ENCODE assay signal across 15 mouse cellular contexts in the genomic region with DNA sequence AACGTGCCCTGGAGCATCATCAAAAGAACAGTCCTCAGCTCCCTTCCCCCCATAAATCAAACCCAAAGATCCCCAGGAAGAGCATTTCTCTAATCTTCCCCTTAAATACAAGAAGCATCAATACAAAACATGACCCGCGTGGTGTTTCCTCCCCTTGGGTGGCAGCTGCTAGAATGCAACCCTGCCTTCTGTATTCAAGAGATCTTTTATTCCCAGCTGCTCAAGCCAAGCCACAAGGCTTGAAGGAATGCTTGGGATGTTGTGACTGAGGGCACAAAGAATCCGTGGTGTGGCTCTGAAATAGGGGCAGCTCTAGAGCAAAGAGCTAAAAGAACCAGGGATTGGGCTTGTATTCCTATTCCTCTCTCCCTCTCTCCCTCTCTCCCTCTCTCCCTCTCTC.
DNase-seq lines count a peak whose midpoint lies in the region; ATAC-seq and TF ChIP-seq lines count a peak whose summit lies in the region.
"Had no signal": no experiment of that assay in that cellular context is flagged by ENCODE, and none has a peak within 500 bp of the region (broad histone marks: within the 10 kb centered on the region; RNA-seq: fewer than 3 reads in every experiment).

No protein-coding gene starts in this region.

- no peaks in the 10 kb centered on the region for H3K27me3 ChIP-seq in heart, adult 2 months (ENCODE audit: control insufficient read depth, insufficient read depth, low read length)
- no peaks in the 10 kb centered on the region for H3K27me3 ChIP-seq in heart, embryonic 12.5 days (replicated peaks)
- no peaks in the 10 kb centered on the region for H3K27me3 ChIP-seq in embryonic facial prominence, embryonic 10.5 days (replicated peaks; ENCODE audit: low read depth, poor library complexity, severe bottlenecking)
- H3K27me3 ChIP-seq: forebrain, embryonic 13.5 days; limb, embryonic 12.5 days had no signal

- TF ChIP-seq CTCF in heart, adult 2 months (IDR thresholded peaks at IDR 0.05) = no peak

- H3K36me3 ChIP-seq in heart, adult 2 months (ENCODE audit: control insufficient read depth, insufficient read depth, low read length) = peaks cover 4% of the 10 kb centered on the region; the same call in 1 of the 2 replicates
- no peaks in the 10 kb centered on the region for H3K36me3 ChIP-seq in heart, embryonic 12.5 days
- H3K36me3 ChIP-seq in embryonic facial prominence, embryonic 10.5 days (replicated peaks) = no peaks in the 10 kb centered on the region
- H3K36me3 ChIP-seq: limb, embryonic 12.5 days had no signal

- no peak overlapping the region for H3K4me3 ChIP-seq in heart, adult 2 months
- H3K4me3 ChIP-seq in heart, embryonic 12.5 days = no peak overlapping the region
- H3K4me3 ChIP-seq in embryonic facial prominence, embryonic 10.5 days = no peak overlapping the region
- H3K4me3 ChIP-seq: forebrain, embryonic 13.5 days; limb, embryonic 12.5 days had no signal

- intact Hi-C loops in heart, adult 2 months (cut with DNase I) = no loop called here

- no peaks in the 10 kb centered on the region for H3K79me2 ChIP-seq in heart, adult 2 months (replicated peaks; ENCODE audit: control insufficient read depth, insufficient read depth, low read length)

- WGBS in heart, adult 2 months = 49% methylated on average over 4 of the region's 4 CpGs
- WGBS in heart, embryonic 12.5 days = 55% methylated on average over 4 of the region's 4 CpGs
- WGBS in embryonic facial prominence, embryonic 10.5 days = 42% methylated on average over 4 of the region's 4 CpGs

- no peak for TF ChIP-seq POLR2A in heart, adult 2 months (IDR thresholded peaks at IDR 0.05; ENCODE audit: insufficient read depth, low read depth, low read length)

- H3K9me3 ChIP-seq in heart, embryonic 12.5 days (replicated peaks) = no peaks in the 10 kb centered on the region
- H3K9me3 ChIP-seq in embryonic facial prominence, embryonic 10.5 days = no peaks in the 10 kb centered on the region
- H3K9me3 ChIP-seq: forebrain, embryonic 13.5 days; limb, embryonic 12.5 days had no signal

- no peak for ATAC-seq in heart, embryonic 12.5 days (ENCODE audit: insufficient number of reproducible peaks, low FRiP score)
- no peak for ATAC-seq in megakaryocyte-erythroid progenitor cell, adult 5-6 weeks (replicated peaks; ENCODE audit: low FRiP score, low TSS enrichment, poor library complexity, severe bottlenecking)
- ATAC-seq: forebrain, embryonic 13.5 days; hindbrain, embryonic 16.5 days; intestine, postnatal 0 days had no signal

- H3K4me1 ChIP-seq in heart, adult 2 months (ENCODE audit: control insufficient read depth, insufficient read depth, low read length) = peaks cover 17% of the 10 kb centered on the region
- peaks cover 24% of the 10 kb centered on the region for H3K4me1 ChIP-seq in heart, embryonic 12.5 days (replicated peaks)
- peaks cover 8% of the 10 kb centered on the region for H3K4me1 ChIP-seq in embryonic facial prominence, embryonic 10.5 days
- H3K4me1 ChIP-seq: forebrain, embryonic 13.5 days; limb, embryonic 12.5 days had no signal

- peak overlapping the region; percentile 66 for H3K27ac ChIP-seq in heart, adult 2 months
- H3K27ac ChIP-seq in heart, embryonic 12.5 days (ENCODE audit: poor library complexity, severe bottlenecking) = no peak overlapping the region
- 0 out of 2 replicates have a peak overlapping the region, but pooled peaks have one; percentile 6 for H3K27ac ChIP-seq in embryonic facial prominence, embryonic 10.5 days (replicated peaks)
- H3K27ac ChIP-seq: forebrain, embryonic 13.5 days; limb, embryonic 12.5 days; liver, embryonic 14.5 days had no signal

- DNase-seq in heart, adult 2 months = no peak
- DNase-seq in lung, postnatal 36 days = peak; percentile 35
- DNase-seq in lung, postnatal 25 days (ENCODE audit: low spot score) = no peak
- no peak for DNase-seq in embryonic facial prominence, embryonic 10.5 days (ENCODE audit: low spot score)
- no peak for DNase-seq in cerebellum, postnatal 14 days
- DNase-seq: adrenal gland, postnatal 10 days; kidney, postnatal 25 days; midbrain, embryonic 14.5 days had no signal

- TF ChIP-seq EP300 in heart, adult 2 months (IDR thresholded peaks at IDR 0.05; ENCODE audit: insufficient read depth, low read depth, low read length) = no peak

- no peak overlapping the region for H3K9ac ChIP-seq in heart, adult 2 months (ENCODE audit: low read depth, low read length)
- no peak overlapping the region for H3K9ac ChIP-seq in heart, embryonic 12.5 days
- H3K9ac ChIP-seq: forebrain, embryonic 13.5 days; limb, embryonic 12.5 days; liver, embryonic 14.5 days had no signal

- H3K4me2 ChIP-seq in heart, embryonic 12.5 days = no peak overlapping the region
- H3K4me2 ChIP-seq: forebrain, embryonic 13.5 days; limb, embryonic 12.5 days had no signal
